Mouse (Mus musculus) lung, postnatal 0 days (tissue): ENCODE measurements around the gene Fam169b.
"Not testable (repeated sequence)": the region's sequence is repeated elsewhere in the genome, so short reads cannot be mapped to it uniquely, and the experiment has no call there.

Source experiments
- CTCF ChIP-seq: IDR thresholded peaks from 2 replicates; pipeline ENCODE4 v1.5.1; 2016; ENCODE audit warnings: antibody characterized with exemption, mild to moderate bottlenecking
- EP300 ChIP-seq: IDR thresholded peaks from 2 replicates; pipeline ENCODE4 v1.6.1; 2016; ENCODE audit warnings: antibody characterized with exemption, mild to moderate bottlenecking, control low read depth

DNA sequence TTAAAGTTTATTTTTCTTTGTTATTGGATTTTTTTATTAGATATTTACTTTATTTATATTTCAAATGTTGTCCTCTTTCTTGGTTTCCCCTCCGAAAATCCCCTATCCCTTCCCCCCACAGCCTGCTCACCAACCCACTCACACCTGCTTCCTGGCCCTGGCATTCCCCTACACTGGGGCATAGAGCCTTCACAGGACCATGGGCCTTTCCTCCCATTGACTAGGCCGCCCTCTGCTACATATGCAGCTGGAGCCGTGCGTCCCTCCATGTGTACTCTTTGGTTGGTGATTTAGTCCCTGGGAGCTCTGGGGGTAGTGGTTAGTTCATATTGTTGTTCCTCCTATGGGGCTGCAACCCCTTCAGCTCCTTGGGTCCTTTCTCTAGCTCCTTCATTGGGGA, 14.4 kb downstream of the Fam169b start:
- TF ChIP-seq CTCF, EP300: not testable (repeated sequence)
